Mouse (Mus musculus) megakaryocyte, embryonic 14.5 days (primary cell): ENCODE measurements around the gene Fars2. TPM values are rescaled to one million over a fixed set of nuclear protein-coding genes. Genes with fewer than 3 reads are reported as not detected.

Experiments used
- H3K27me3 ChIP-seq: replicated peaks from 2 replicates; pipeline ENCODE3; 2012; ENCODE audit warnings: inconsistent platforms
- H3K36me3 ChIP-seq: replicated peaks from 2 replicates; pipeline ENCODE3; 2012; ENCODE audit warnings: low read length, inconsistent platforms, mixed read lengths
- H3K4me1 ChIP-seq: 2 replicates; pipeline ENCODE4 v1.6.1; 2012; ENCODE audit warnings: inconsistent platforms
- H3K4me3 ChIP-seq: replicated peaks from 2 replicates; pipeline ENCODE3; 2012; ENCODE audit warnings: moderate library complexity, mild to moderate bottlenecking, inconsistent platforms
- H3K9me3 ChIP-seq: 2 replicates; pipeline ENCODE4 v1.6.1; 2012; ENCODE audit warnings: inconsistent platforms
- FLI1 ChIP-seq: IDR thresholded peaks from 2 replicates; pipeline ENCODE4 v1.6.1; 2012; ENCODE audit warnings: low read length, inconsistent platforms, mixed read lengths
- GATA1 ChIP-seq: IDR thresholded peaks from 3 replicates; pipeline ENCODE4 v1.6.1; 2012; ENCODE audit warnings: mixed read lengths, low read length, inconsistent platforms, borderline replicate concordance
- polyA plus RNA-seq: library from polyadenylated mRNA; stranded (reverse); fragments of >175 nt; gene quantifications from 2 replicates; pipeline ENCODE4 v1.2.3, GENCODE M21; 2012; ENCODE audit warnings: low replicate concordance; ENCODE audit not compliant: insufficient read depth

Fars2 gene
- polyA plus RNA-seq, 1 experiment: 34.4 TPM

- Histone ChIP-seq H3K9me3 (no peaks in the 10 kb centered on the region), H3K27me3 (peaks cover 2% of the 10 kb centered on the region), H3K36me3 (no peaks in the 10 kb centered on the region), H3K4me3 (no peak overlapping the region), H3K4me1 (no peaks in the 10 kb centered on the region)
- TF ChIP-seq FLI1 (no peak), GATA1 (no peak)
These were observed 562.1 kb downstream of the Fars2 start for GRCm38 (mm10) chr13:36679345-36679744.

- Histone ChIP-seq H3K36me3 (no peaks in the 10 kb centered on the region), H3K9me3 (no peaks in the 10 kb centered on the region), H3K27me3 (peaks cover 2% of the 10 kb centered on the region), H3K4me1 (no peaks in the 10 kb centered on the region), H3K4me3 (no peak overlapping the region)
- no peak for TF ChIP-seq FLI1
- no peak for TF ChIP-seq GATA1
These were observed 563.6 kb downstream of the Fars2 start for GRCm38 (mm10) chr13:36680690-36681355.

GRCm38 (mm10) chr13:36683581-36683980, 566.4 kb downstream of the Fars2 start:
- no peaks in the 10 kb centered on the region for H3K36me3 ChIP-seq
- H3K9me3 ChIP-seq: peaks cover 6% of the 10 kb centered on the region; the same call in 1 of the 2 replicates
- no peak overlapping the region for H3K4me3 ChIP-seq
- H3K27me3 ChIP-seq: peaks cover 2% of the 10 kb centered on the region
- no peak for TF ChIP-seq FLI1
- no peak for TF ChIP-seq GATA1
- no peaks in the 10 kb centered on the region for H3K4me1 ChIP-seq

- Histone ChIP-seq H3K4me3 (no peak overlapping the region), H3K27me3 (peaks cover 1% of the 10 kb centered on the region), H3K36me3 (no peaks in the 10 kb centered on the region), H3K9me3 (peaks cover 9% of the 10 kb centered on the region; the same call in 1 of the 2 replicates), H3K4me1 (no peaks in the 10 kb centered on the region)
- TF ChIP-seq FLI1: no peak
- no peak for TF ChIP-seq GATA1
These were observed 578.4 kb downstream of the Fars2 start for GRCm38 (mm10) chr13:36695516-36696201.

- Histone ChIP-seq H3K4me1 (no peaks in the 10 kb centered on the region), H3K4me3 (no peak overlapping the region), H3K27me3 (peaks cover 1% of the 10 kb centered on the region), H3K9me3 (peaks cover 9% of the 10 kb centered on the region; the same call in 1 of the 2 replicates), H3K36me3 (no peaks in the 10 kb centered on the region)
- TF ChIP-seq FLI1 (no peak), GATA1 (no peak)
These were observed 579.1 kb downstream of the Fars2 start for GRCm38 (mm10) chr13:36696351-36696771.

- TF ChIP-seq FLI1 (no peak), GATA1 (no peak)
- H3K27me3 ChIP-seq: peaks cover 4% of the 10 kb centered on the region
- H3K9me3 ChIP-seq: no peaks in the 10 kb centered on the region
- no peaks in the 10 kb centered on the region for H3K36me3 ChIP-seq
- H3K4me1 ChIP-seq: no peaks in the 10 kb centered on the region
- H3K4me3 ChIP-seq: no peak overlapping the region
These were observed 590.0 kb downstream of the Fars2 start for GRCm38 (mm10) chr13:36707088-36707690.

GRCm38 (mm10) chr13:36714101-36714500, 596.9 kb downstream of the Fars2 start:
- no peak for TF ChIP-seq GATA1
- TF ChIP-seq FLI1: no peak
- no peaks in the 10 kb centered on the region for H3K9me3 ChIP-seq
- no peaks in the 10 kb centered on the region for H3K4me1 ChIP-seq
- peaks cover 4% of the 10 kb centered on the region for H3K27me3 ChIP-seq
- H3K36me3 ChIP-seq: no peaks in the 10 kb centered on the region
- H3K4me3 ChIP-seq: no peak overlapping the region

- TF ChIP-seq FLI1 (no peak), GATA1 (no peak)
- no peaks in the 10 kb centered on the region for H3K9me3 ChIP-seq
- H3K4me1 ChIP-seq: no peaks in the 10 kb centered on the region
- no peaks in the 10 kb centered on the region for H3K36me3 ChIP-seq
- peaks cover 23% of the 10 kb centered on the region for H3K27me3 ChIP-seq
- no peak overlapping the region for H3K4me3 ChIP-seq
These were observed 599.5 kb downstream of the Fars2 start for GRCm38 (mm10) chr13:36716708-36717107.

GRCm38 (mm10) chr13:36717376-36717775, 600.2 kb downstream of the Fars2 start:
- Histone ChIP-seq H3K4me1 (no peaks in the 10 kb centered on the region), H3K27me3 (peaks cover 30% of the 10 kb centered on the region), H3K9me3 (no peaks in the 10 kb centered on the region), H3K4me3 (no peak overlapping the region), H3K36me3 (no peaks in the 10 kb centered on the region)
- TF ChIP-seq GATA1: no peak
- no peak for TF ChIP-seq FLI1

GRCm38 (mm10) chr13:36720297-36721017, 603.2 kb downstream of the Fars2 start:
- TF ChIP-seq FLI1 (no peak), GATA1 (no peak)
- Histone ChIP-seq H3K9me3 (peaks cover 3% of the 10 kb centered on the region; the same call in 1 of the 2 replicates), H3K4me3 (no peak overlapping the region), H3K27me3 (peaks cover 61% of the 10 kb centered on the region), H3K4me1 (peaks cover 11% of the 10 kb centered on the region), H3K36me3 (no peaks in the 10 kb centered on the region)
